Mouse (Mus musculus) adrenal gland, postnatal 25 days (tissue): ENCODE measurements around the gene Sik3. TPM values are rescaled to one million over a fixed set of nuclear protein-coding genes. Genes with fewer than 3 reads are reported as not detected.

Experiments used
- DNase-seq: peaks from one replicate; pipeline ENCODE4 v3.0.0; 2021; ENCODE audit warnings: mixed read lengths
- total RNA-seq: library from RNA; stranded (reverse); gene quantifications from 2 replicates; pipeline ENCODE4 v1.2.3, GENCODE M21; 2021

Sik3 gene
- total RNA-seq, 1 experiment from 2014 or later = 63.2 TPM

DNA sequence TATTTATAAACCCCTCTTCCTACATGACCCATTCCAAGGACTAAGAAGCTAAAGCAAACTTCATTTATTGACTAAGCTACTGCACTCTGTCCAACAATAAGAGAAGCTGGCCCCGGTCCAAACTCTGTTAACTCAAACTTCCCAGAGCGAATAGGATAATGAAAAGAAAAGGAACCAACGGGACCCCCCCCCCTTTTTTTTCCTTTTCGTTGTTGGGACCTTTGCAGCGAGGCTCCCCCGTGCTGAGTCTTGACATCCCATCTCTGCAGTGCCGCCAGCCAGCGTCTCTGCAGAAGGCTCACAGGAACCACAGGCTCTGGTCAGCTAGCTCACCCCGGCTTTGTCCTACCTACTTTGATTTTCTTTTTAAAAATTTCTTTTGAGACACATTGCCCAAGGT, 3.2 kb downstream of the Sik3 start:
- DNase-seq = peak; percentile 68

DNA sequence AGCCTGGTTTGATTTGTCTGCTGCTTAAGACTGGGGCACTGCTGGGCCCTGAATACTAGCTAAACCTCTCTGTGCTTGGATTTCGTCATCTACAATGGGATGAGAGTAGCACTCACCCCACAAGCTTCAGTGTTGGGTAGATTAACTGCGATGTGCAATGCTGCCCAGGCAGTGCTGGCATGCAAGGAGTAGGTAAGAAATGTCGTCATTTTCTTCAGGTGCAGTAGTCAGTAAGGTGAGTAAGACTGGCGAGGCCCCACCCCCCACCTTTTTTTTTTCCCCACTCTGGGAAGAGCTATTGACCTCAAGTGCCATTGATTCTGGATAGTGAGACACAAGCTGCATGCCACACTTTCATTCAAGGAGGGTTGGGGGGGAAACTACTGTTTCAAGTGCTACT, 3.8 kb downstream of the Sik3 start:
- no peak for DNase-seq

- DNase-seq = no peak
These were observed 5.7 kb downstream of the Sik3 start for GRCm38 (mm10) chr9:46018316-46018715.

- no peak for DNase-seq
These were observed 7.4 kb downstream of the Sik3 start for GRCm38 (mm10) chr9:46019975-46020374.

DNA sequence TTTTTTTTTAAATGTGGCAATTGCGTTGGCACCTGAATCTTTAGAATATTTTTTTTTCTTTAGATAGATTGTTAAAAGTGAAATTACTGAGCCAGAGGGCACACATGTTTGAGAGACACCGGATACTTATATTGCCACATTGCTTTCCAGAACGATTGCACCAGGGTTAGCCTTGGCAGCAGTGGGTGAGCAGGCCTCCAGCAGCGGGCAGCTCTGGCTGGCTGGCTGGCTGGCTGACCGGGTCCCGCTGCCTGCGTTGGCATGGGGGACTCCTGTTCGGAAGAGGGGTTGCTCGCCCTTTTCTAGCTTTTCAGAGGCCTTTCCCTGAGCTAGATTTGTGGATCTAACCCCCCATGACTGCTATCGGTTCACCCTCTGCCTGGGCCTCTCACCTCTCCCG, 11.0 kb downstream of the Sik3 start:
- DNase-seq = peak; percentile 44

GRCm38 (mm10) chr9:46026058-46026849, 13.6 kb downstream of the Sik3 start:
- DNase-seq = no peak

DNA sequence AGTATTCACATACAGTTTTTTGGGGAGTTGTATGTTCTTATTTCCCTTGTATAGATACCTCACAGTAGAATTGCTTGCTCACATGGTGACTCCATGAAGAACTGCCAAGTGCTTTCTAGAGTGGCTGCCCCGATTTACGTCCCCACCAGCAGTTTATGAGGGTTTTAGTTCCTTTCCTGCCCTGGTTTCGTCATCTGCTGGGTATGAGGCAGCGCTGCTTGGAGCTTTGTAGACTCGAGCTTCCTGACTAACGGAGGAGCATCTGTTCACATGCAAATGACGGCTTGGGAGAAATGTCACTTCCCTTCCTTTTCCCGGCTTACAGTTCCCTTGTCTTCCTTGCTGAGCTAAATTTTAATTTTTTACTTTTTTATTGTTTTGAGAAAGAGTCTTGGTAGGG, 15.4 kb downstream of the Sik3 start:
- no peak for DNase-seq

DNA sequence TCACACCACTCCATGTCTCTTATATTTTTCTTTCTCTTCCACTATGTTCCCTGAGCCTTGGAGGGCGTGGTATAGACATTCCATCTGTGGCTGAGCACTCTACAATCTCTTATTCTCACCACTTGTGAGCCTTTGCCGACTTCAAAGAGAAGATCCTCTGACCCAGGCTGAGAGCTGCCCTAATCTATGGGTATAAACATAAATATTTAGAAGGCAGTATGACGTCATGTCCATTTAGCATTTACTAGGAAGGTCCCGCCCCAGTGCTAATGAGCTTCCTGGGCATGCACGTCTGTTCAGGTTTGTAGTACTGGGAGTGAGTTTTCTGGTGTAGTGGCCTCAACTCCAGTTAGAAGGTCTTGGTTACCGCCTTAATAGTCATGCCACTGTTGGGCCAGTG, 16.9 kb downstream of the Sik3 start:
- DNase-seq = no peak

DNA sequence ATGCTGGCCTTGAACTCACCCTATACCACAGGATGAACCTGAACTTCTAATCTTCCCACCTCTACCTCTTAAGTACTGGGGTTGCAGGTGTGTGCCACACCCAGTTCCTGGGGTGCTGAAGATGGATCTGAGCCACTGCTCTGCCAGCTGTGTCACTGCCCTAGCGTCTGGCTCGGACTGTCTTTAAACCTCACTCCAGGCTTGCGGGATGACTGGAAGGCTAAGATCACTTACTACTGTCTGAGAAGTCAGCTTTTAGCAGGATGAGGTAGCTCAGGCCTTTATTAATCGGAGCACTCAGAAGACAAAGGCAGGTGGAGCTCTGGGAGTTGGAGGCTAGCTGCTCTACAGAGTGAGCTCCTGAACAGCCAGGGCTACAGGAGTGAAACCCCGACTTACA, 17.6 kb downstream of the Sik3 start:
- DNase-seq = no peak

- DNase-seq = no peak
These were observed 18.3 kb downstream of the Sik3 start for GRCm38 (mm10) chr9:46030968-46031367.

DNA sequence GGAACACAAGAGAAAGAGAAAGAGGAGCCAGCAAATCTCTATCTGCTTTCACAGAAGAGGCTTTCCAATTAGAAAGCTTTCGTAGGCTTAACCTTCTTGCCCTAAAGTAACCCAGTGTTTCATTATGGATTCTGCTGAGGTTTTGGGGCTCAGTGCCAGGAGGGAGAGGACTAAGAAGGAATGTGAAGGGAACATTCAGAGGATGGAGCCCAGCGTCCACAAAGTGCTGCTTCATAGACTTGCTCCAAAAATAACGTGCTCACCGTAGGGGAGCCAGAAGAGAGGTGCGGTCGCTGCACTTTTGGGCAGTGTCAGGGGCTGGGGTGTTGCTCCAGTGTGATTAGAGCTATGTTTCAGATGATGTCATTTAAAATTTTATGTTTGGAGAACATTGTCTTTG, 19.6 kb downstream of the Sik3 start:
- no peak for DNase-seq

GRCm38 (mm10) chr9:46033058-46033457, 20.4 kb downstream of the Sik3 start:
- DNase-seq = no peak

DNA sequence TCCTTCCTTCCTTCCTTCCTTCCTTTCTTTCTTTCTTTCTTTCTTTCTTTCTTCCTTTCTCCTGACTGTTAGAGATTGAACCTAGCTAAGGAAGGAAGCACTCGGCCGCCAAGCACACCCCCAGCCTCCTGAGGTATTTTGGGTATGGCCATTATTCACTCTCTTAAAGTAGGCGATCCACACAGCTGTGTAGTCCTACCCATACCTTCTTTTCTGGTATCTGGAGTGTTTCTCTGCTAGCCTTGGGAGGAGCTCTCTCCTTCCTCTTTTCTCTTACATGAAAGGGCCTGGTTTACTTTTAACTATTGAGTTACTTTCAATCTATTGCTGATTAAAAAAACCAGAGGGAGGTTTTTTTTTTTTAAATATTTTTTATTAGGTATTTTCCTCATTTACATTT, 21.2 kb downstream of the Sik3 start:
- no peak for DNase-seq

GRCm38 (mm10) chr9:46035290-46035871, 22.8 kb downstream of the Sik3 start:
- DNase-seq = no peak

DNA sequence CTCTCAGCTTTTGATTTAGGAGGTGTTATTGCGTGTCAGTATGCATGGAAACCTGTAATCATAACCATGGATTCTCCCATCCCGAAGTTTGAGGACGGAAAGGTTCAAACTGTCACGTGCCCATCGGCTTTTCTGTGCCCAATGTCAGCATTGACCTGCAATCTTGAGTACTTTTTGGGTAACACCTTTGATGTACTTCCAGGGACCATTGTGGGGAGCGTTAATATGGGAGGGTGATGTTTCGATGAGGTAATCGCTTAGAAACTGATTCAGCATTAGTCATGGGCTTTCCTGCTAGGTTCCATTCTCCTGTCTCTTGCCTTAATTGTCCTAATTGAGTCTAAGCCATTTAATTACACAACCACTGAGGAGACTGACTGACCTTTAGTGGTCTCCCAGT, 24.3 kb downstream of the Sik3 start:
- no peak for DNase-seq

DNA sequence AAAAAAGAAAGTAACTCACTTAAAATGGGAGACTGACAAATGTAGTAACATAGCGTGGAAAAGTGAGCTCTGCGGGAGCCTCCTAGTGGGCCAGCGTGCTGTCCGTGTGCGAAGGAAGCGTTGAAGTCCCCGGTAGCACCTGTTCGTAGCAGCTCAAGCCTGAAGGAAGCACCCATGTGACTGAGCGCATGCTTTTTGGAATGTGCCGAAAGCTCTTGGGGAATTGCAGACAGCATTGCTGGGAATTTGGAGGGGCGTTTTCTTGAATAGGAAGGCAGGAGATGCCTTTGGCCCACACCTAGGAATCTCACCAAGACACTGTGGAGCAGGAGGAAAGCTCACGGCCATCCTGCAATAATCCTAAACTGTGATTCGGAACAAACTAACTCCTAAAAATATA, 26.2 kb downstream of the Sik3 start:
- no peak for DNase-seq

DNA sequence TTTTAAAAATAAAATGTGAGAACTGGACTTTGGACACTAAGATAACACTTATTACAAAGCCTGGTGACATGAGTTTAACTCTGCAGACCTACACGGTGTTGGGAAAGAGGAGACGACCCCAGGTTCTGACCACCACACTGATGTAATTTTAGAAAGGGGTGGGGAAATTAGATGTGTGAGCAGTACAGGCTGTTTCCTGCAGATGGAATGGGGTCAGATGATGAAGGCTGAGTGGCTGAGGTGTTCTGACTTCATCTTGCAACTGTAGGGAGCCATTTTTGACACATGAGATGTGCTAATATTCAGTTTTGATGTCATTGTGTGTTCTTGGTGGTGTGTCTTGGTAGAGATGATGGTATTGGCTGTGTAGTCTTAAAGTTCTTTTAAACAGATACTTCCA, 28.6 kb downstream of the Sik3 start:
- no peak for DNase-seq

DNA sequence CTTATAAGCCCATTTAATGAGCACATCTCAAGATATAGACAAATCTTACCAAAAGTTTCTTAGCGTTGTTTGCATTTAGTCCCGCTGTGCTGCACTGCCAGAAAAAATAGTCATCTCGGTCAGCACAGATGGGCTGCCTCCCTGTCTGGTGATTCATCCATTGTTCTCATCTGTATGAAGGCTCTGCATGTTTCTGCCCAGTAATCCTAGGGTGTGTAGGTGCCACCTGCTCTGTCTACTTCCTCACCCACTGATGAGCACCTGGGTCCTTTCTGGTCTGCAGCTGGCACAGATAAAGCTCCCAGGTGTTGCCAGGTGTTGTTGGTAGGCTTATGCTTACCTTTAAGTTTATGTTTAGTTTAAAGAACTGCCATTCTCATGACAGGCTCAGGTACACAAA, 29.8 kb downstream of the Sik3 start:
- no peak for DNase-seq

DNA sequence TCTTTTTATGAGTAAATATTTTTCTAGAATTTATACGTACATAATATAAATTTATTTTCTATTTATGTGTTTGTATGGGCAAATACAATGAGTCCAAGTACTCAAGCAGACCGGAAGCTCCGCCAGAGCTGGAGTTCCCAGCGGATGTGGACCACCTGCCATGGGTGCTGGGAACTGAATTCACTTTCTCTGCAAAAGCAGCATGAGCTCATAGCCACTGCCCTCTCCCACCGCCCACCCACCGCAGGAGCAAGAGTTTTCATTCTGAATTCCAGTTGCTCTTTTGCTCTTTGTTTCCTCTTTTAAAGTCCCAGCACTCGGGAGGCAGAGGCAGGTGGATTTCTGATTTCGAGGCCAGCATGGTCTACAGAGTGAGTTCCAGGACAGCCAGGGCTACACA, 31.0 kb downstream of the Sik3 start:
- DNase-seq = no peak

- no peak for DNase-seq
These were observed 34.3 kb downstream of the Sik3 start for GRCm38 (mm10) chr9:46046724-46047517.

DNA sequence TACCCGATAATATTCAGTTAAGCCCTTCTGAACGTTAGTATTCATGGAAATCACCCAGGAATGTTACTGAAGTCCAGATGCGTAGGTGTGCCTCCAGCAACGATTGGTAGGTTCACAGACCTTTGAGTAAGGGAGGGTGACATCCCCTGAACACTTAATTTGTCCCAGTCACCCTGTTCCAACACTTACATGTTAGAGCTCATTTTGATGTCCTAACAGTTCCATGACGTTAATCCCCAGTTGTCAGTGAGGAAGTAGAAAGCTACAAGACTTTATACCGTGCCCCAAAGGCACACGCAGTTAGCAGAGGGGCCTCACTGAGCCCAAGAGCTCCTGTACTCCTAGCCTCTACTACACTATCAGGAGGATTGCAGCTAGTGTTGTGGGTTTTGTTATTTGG, 36.9 kb downstream of the Sik3 start:
- no peak for DNase-seq

DNA sequence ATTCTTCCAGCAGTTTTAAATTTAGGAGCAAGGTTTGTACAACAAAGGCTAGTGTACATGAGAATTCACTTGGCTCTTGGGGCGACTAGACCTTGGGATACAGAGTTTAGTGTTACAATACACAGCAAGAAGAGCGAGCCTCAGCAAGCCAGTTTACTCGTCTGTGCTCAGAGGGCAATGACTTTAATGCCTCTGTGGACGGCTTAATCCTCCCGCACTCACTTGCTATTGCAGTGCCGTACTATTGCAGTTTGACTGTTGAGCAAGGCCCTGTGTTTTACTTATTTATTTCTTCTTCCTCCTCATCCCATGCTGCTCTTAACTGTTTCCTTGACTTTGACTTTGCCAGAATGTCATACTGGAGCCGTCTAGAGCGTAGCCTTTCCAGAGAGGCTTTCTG, 37.6 kb downstream of the Sik3 start:
- DNase-seq = no peak

- DNase-seq = no peak
These were observed 40.5 kb downstream of the Sik3 start for GRCm38 (mm10) chr9:46053014-46053666.
